Mouse (Mus musculus) heart, postnatal 0 days (tissue): ENCODE measurements around the gene Pdlim5.

Experiments used
- CTCF ChIP-seq: IDR thresholded peaks from 2 replicates; pipeline ENCODE4 v1.5.1; 2016; ENCODE audit warnings: antibody characterized with exemption, control low read depth, low read depth
- EP300 ChIP-seq: IDR thresholded peaks from 2 replicates; pipeline ENCODE4 v1.6.1; 2016; ENCODE audit warnings: antibody characterized with exemption, low read depth

- TF ChIP-seq CTCF (no peak), EP300 (no peak)
Observed at GRCm38 (mm10) chr3:142323592-142323991, 71.9 kb downstream of the Pdlim5 start.
